Mouse (Mus musculus) CH12.LX (cell line): Measurements from ENCODE around the gene Bach2. TPM values are rescaled to one million over a fixed set of nuclear protein-coding genes. Genes with fewer than 3 reads are reported as not detected.

Source experiments
- DNase-seq: peaks from one replicate; pipeline ENCODE4 v3.0.0-alpha.2; 2013; ENCODE audit errors: extremely low read depth
- H3K27ac ChIP-seq: 2 replicates; pipeline ENCODE4 v1.5.1; 2012; ENCODE audit warnings: low read depth, mild to moderate bottlenecking, control low read depth, moderate library complexity; ENCODE audit not compliant: insufficient read depth
- H3K27me3 ChIP-seq: replicated peaks from 2 replicates; pipeline ENCODE3; 2012; ENCODE audit warnings: inconsistent platforms
- H3K36me3 ChIP-seq, 2 experiments: replicated peaks in 1 of 2; 2 replicates each; pipeline versions ENCODE3 to v1.6.1; 2012; ENCODE audit warnings: inconsistent platforms in 1 of 2, low read length in 1 of 2, mild to moderate bottlenecking in 1 of 2, mixed read lengths in 1 of 2, moderate library complexity in 1 of 2; ENCODE audit not compliant: control insufficient read depth in 1 of 2, insufficient read depth in 1 of 2
- H3K4me1 ChIP-seq, 2 experiments: 2 replicates each; pipeline ENCODE4 v1.6.1; 2012; ENCODE audit warnings: inconsistent platforms in 1 of 2, moderate library complexity in 1 of 2; ENCODE audit not compliant: insufficient read depth in 2 of 2, control insufficient read depth in 1 of 2
- H3K4me2 ChIP-seq: 2 replicates; pipeline ENCODE4 v1.6.1; 2012; ENCODE audit warnings: low read depth, mild to moderate bottlenecking, control low read depth; ENCODE audit not compliant: poor library complexity, insufficient read depth, severe bottlenecking
- H3K4me3 ChIP-seq, 3 experiments: fragments of 150-350 bp in 1 of 3; sonication (generic) in 1 of 3; replicated peaks in 1 of 3; 2 replicates each; pipeline versions ENCODE3 to v1.5.1; 2011 to 2012; ENCODE audit warnings: low read depth in 2 of 3, low read length in 2 of 3, mild to moderate bottlenecking in 2 of 3, moderate library complexity in 2 of 3, control low read depth in 1 of 3, improper control_type of control experiment in 1 of 3, inconsistent platforms in 1 of 3, mixed read lengths in 1 of 3; ENCODE audit not compliant: poor library complexity in 1 of 3
- H3K79me2 ChIP-seq: replicated peaks from 2 replicates; pipeline ENCODE4 v1.6.1; 2012; ENCODE audit warnings: mild to moderate bottlenecking, moderate library complexity; ENCODE audit not compliant: control insufficient read depth, poor library complexity, insufficient read depth, severe bottlenecking; ENCODE audit errors: extremely low read depth
- H3K9ac ChIP-seq: 2 replicates; pipeline ENCODE4 v1.6.1; 2012; ENCODE audit warnings: low read depth, mild to moderate bottlenecking, control low read depth, moderate library complexity; ENCODE audit not compliant: insufficient read depth
- H3K9me3 ChIP-seq: replicated peaks from 2 replicates; pipeline ENCODE3; 2012; ENCODE audit warnings: low read length, inconsistent platforms, mixed read lengths
- BHLHE40 ChIP-seq: IDR thresholded peaks from 2 replicates; pipeline ENCODE4 v1.6.1; 2011; ENCODE audit warnings: mild to moderate bottlenecking, low read depth, low read length, improper control_type of control experiment
- CHD2 ChIP-seq: IDR thresholded peaks from 2 replicates; pipeline ENCODE4 v1.6.1; 2011; ENCODE audit warnings: low read length, improper control_type of control experiment
- CTCF ChIP-seq, 2 experiments: IDR thresholded peaks in 1 of 2; conservative IDR thresholded peaks in 1 of 2; 2 replicates each; pipeline ENCODE4 v1.5.1; 2011 to 2012; ENCODE audit warnings: low read depth in 2 of 2, low read length in 2 of 2, improper control_type of control experiment in 1 of 2, inconsistent platforms in 1 of 2, mild to moderate bottlenecking in 1 of 2, moderate library complexity in 1 of 2
- E2F4 ChIP-seq: IDR thresholded peaks from 2 replicates; pipeline ENCODE4 v1.6.1; 2011; ENCODE audit warnings: low read depth, low read length, improper control_type of control experiment; ENCODE audit not compliant: insufficient replicate concordance
- ELF1 ChIP-seq: IDR thresholded peaks from 2 replicates; pipeline ENCODE4 v1.6.1; 2014; ENCODE audit warnings: low read depth, mild to moderate bottlenecking, inconsistent platforms, low read length, improper control_type of control experiment
- ETS1 ChIP-seq: conservative IDR thresholded peaks from 2 replicates; pipeline ENCODE4 v1.6.1; 2012; ENCODE audit warnings: low read depth, mild to moderate bottlenecking, inconsistent platforms, low read length, improper control_type of control experiment, moderate library complexity
- GABPA ChIP-seq: IDR thresholded peaks from 2 replicates; pipeline ENCODE4 v1.6.1; 2012; ENCODE audit warnings: low read depth, low read length, improper control_type of control experiment, inconsistent platforms; ENCODE audit not compliant: insufficient replicate concordance
- HCFC1 ChIP-seq: IDR thresholded peaks from 2 replicates; pipeline ENCODE4 v1.6.1; 2012; ENCODE audit warnings: low read depth, mild to moderate bottlenecking, inconsistent platforms, low read length, improper control_type of control experiment
- IRF4 ChIP-seq: IDR thresholded peaks from 2 replicates; pipeline ENCODE4 v1.6.1; 2014; ENCODE audit warnings: low read depth, mild to moderate bottlenecking, inconsistent platforms, low read length, improper control_type of control experiment
- JUN ChIP-seq: IDR thresholded peaks from 2 replicates; pipeline ENCODE4 v1.6.1; 2011; ENCODE audit warnings: low read depth, mild to moderate bottlenecking, low read length, improper control_type of control experiment, moderate library complexity; ENCODE audit not compliant: insufficient read depth
- JUND ChIP-seq: conservative IDR thresholded peaks from 2 replicates; pipeline ENCODE4 v1.6.1; 2011; ENCODE audit warnings: low read depth, low read length, improper control_type of control experiment
- MAFK ChIP-seq: IDR thresholded peaks from 2 replicates; pipeline ENCODE4 v1.6.1; 2011; ENCODE audit warnings: low read length, improper control_type of control experiment; ENCODE audit not compliant: insufficient replicate concordance
- MAX ChIP-seq: IDR thresholded peaks from 2 replicates; pipeline ENCODE4 v1.6.1; 2011; ENCODE audit warnings: low read length, improper control_type of control experiment
- MAZ ChIP-seq: IDR thresholded peaks from 2 replicates; pipeline ENCODE4 v1.6.1; 2012; ENCODE audit warnings: low read depth, mild to moderate bottlenecking, inconsistent platforms, low read length, improper control_type of control experiment, moderate library complexity
- MEF2A ChIP-seq: IDR thresholded peaks from 2 replicates; pipeline ENCODE4 v1.6.1; 2014; ENCODE audit warnings: low read depth, mild to moderate bottlenecking, inconsistent platforms, low read length, improper control_type of control experiment, borderline replicate concordance
- MXI1 ChIP-seq: IDR thresholded peaks from 2 replicates; pipeline ENCODE4 v1.6.1; 2011; ENCODE audit warnings: mild to moderate bottlenecking, low read depth, low read length, improper control_type of control experiment
- NELFE ChIP-seq: IDR thresholded peaks from 2 replicates; pipeline ENCODE4 v1.6.1; 2011; ENCODE audit warnings: low read depth, low read length, improper control_type of control experiment
- NRF1 ChIP-seq: IDR thresholded peaks from 2 replicates; pipeline ENCODE4 v1.6.1; 2014; ENCODE audit warnings: low read depth, mild to moderate bottlenecking, inconsistent platforms, low read length, improper control_type of control experiment, moderate library complexity
- POLR2AphosphoS2 ChIP-seq: IDR thresholded peaks from 2 replicates; pipeline ENCODE4 v1.6.1; 2011; ENCODE audit warnings: low read depth, low read length, improper control_type of control experiment
- RAD21 ChIP-seq: IDR thresholded peaks from 2 replicates; pipeline ENCODE4 v1.6.1; 2011; ENCODE audit warnings: low read depth, mild to moderate bottlenecking, low read length, improper control_type of control experiment, moderate library complexity
- SIN3A ChIP-seq: IDR thresholded peaks from 2 replicates; pipeline ENCODE4 v1.6.1; 2012; ENCODE audit warnings: low read length, improper control_type of control experiment, inconsistent platforms
- SMC3 ChIP-seq: IDR thresholded peaks from 2 replicates; pipeline ENCODE4 v1.6.1; 2011; ENCODE audit warnings: low read depth, low read length, improper control_type of control experiment
- TBP ChIP-seq: conservative IDR thresholded peaks from 2 replicates; pipeline ENCODE4 v1.6.1; 2011; ENCODE audit warnings: low read depth, low read length, improper control_type of control experiment
- TCF12 ChIP-seq: IDR thresholded peaks from 2 replicates; pipeline ENCODE4 v1.6.1; 2014; ENCODE audit warnings: low read depth, mild to moderate bottlenecking, inconsistent platforms, low read length, improper control_type of control experiment
- UBTF ChIP-seq: IDR thresholded peaks from 2 replicates; pipeline ENCODE4 v1.6.1; 2012; ENCODE audit warnings: low read depth, mild to moderate bottlenecking, inconsistent platforms, low read length, improper control_type of control experiment, moderate library complexity
- USF1 ChIP-seq: IDR thresholded peaks from 2 replicates; pipeline ENCODE4 v1.6.1; 2014; ENCODE audit warnings: low read depth, mild to moderate bottlenecking, inconsistent platforms, low read length, improper control_type of control experiment
- USF2 ChIP-seq: conservative IDR thresholded peaks from 2 replicates; pipeline ENCODE4 v1.6.1; 2011; ENCODE audit warnings: low read depth, low read length, improper control_type of control experiment
- ZC3H11A ChIP-seq: IDR thresholded peaks from 2 replicates; pipeline ENCODE4 v1.6.1; 2012; ENCODE audit warnings: low read depth, mild to moderate bottlenecking, inconsistent platforms, low read length, improper control_type of control experiment
- ZMIZ1 ChIP-seq: IDR thresholded peaks from 2 replicates; pipeline ENCODE4 v1.6.1; 2012; ENCODE audit warnings: low read depth, mild to moderate bottlenecking, inconsistent platforms, low read length, improper control_type of control experiment
- ZNF384 ChIP-seq: IDR thresholded peaks from 2 replicates; pipeline ENCODE4 v1.6.1; 2012; ENCODE audit warnings: low read depth, low read length, improper control_type of control experiment, inconsistent platforms
- dilution Hi-C: fragments of 300-500 bp; cut with MboI; formaldehyde crosslinking; loops from 2 replicates; pipeline ENCODE4 v1.14.3; 2020; ENCODE audit warnings: low sequenced_read_pairs; ENCODE audit not compliant: extremely low pct_unique_long_range_greater_than_20kb, extremely low pct_ligation_motif_present
- in situ Hi-C: fragments of 300-500 bp; cut with MboI; formaldehyde crosslinking; loops from 3 replicates; pipeline ENCODE4 v1.14.3; 2019; ENCODE audit warnings: low sequenced_read_pairs, low pct_ligation_motif_present, low pct_unique_long_range_greater_than_20kb, mixed read lengths
- polyA plus RNA-seq: library from polyadenylated mRNA; unstranded; fragments of >175 nt; gene quantifications from 2 replicates; pipeline ENCODE4 v1.2.1, GENCODE M21; 2012; ENCODE audit warnings: low read depth; ENCODE audit not compliant: insufficient read length
- total RNA-seq, 2 experiments: library from RNA; depleted of rRNA; stranded (reverse); fragments of 300-350 nt in 1 of 2; fragments of >200 nt in 1 of 2; gene quantifications; 2 replicates each; pipeline ENCODE4 v1.2.3; 2012 to 2014

Gene Bach2
- total and polyA plus RNA-seq, 3 experiments = 0.11 TPM; not detected in 2

- TF ChIP-seq JUND (no peak), UBTF (no peak), ETS1 (no peak), ELF1 (no peak), TCF12 (no peak), USF2 (no peak), MAFK (no peak), POLR2AphosphoS2 (no peak), MEF2A (no peak), MAZ (no peak), CTCF (conservative IDR thresholded peaks at IDR 0.05 in 1 of 2, IDR thresholded peaks at IDR 0.05 in 1 of 2; ENCODE audit: low read depth in 2 of 2, low read length in 2 of 2) (no peak), MAX (no peak), JUN (no peak), CHD2 (no peak), ZMIZ1 (no peak), ZC3H11A (no peak), E2F4 (no peak), SMC3 (no peak)
- Histone ChIP-seq H3K27me3 (no peaks in the 10 kb centered on the region), H3K4me3 (no peak overlapping the region), H3K9ac (no peak overlapping the region), H3K9me3 (no peaks in the 10 kb centered on the region), H3K4me2 (peak overlapping the region; percentile 27; the same call in 1 of the 2 replicates), H3K79me2 (no peaks in the 10 kb centered on the region), H3K36me3 (no peaks in the 10 kb centered on the region), H3K4me1 (peaks cover 11 to 31% of the 10 kb centered on the region in 2 experiments), H3K27ac (no peak overlapping the region)
- DNase-seq = no peak
- in situ Hi-C loops = no loop called here
- dilution Hi-C loops = no loop called here
These were observed 290.9 kb downstream of the Bach2 start for GRCm38 (mm10) chr4:32529443-32529995.

GRCm38 (mm10) chr4:32530421-32530920 lies 291.9 kb downstream of the Bach2 start:
- no peak overlapping the region for H3K9ac ChIP-seq
- no peak overlapping the region for H3K27ac ChIP-seq
- H3K4me2 ChIP-seq = no peak overlapping the region
- H3K9me3 ChIP-seq = no peaks in the 10 kb centered on the region
- no peaks in the 10 kb centered on the region for H3K36me3 ChIP-seq
- H3K4me3 ChIP-seq = no peak overlapping the region
- TF ChIP-seq GABPA = no peak
- no peak for TF ChIP-seq SIN3A
- no peak for TF ChIP-seq IRF4
- TF ChIP-seq E2F4 = no peak
- TF ChIP-seq ZC3H11A = no peak
- no peak for TF ChIP-seq CTCF (conservative IDR thresholded peaks at IDR 0.05 in 1 of 2, IDR thresholded peaks at IDR 0.05 in 1 of 2; ENCODE audit: low read depth in 2 of 2, low read length in 2 of 2)
- no peak for TF ChIP-seq JUND
- TF ChIP-seq HCFC1 = no peak
- no peak for TF ChIP-seq NRF1
- no peak for TF ChIP-seq JUN
- TF ChIP-seq MEF2A = no peak
- no peak for TF ChIP-seq MAFK
- TF ChIP-seq ZNF384 = no peak
- no peak for TF ChIP-seq TBP
- no peak for TF ChIP-seq BHLHE40
- no peak for TF ChIP-seq USF1
- no peak for TF ChIP-seq RAD21
- TF ChIP-seq ELF1 = no peak
- no peak for TF ChIP-seq MXI1
- no peak for TF ChIP-seq NELFE
- TF ChIP-seq, all 38 proteins: peak for 0
- dilution Hi-C loops = no loop called here
- no peaks in the 10 kb centered on the region for H3K27me3 ChIP-seq
- no peaks in the 10 kb centered on the region for H3K79me2 ChIP-seq
- in situ Hi-C loops = no loop called here
- DNase-seq = no peak
- H3K4me1 ChIP-seq = peaks cover 8 to 22% of the 10 kb centered on the region in 2 experiments
